Mouse (Mus musculus): ENCODE results near the gene Zfpm1. TPM values are rescaled to one million over a fixed set of nuclear protein-coding genes. Genes with fewer than 3 reads are reported as not detected.

Zfpm1 gene
- polyA plus RNA-seq, 1 experiment, result 73.3 TPM

GRCm38 (mm10) chr8:122286899-122287298 is 5.0 kb downstream of the Zfpm1 start:
- DNase-seq (ENCODE audit: low read depth in 1 of 2, low spot score in 2 of 2), result no peak
- Histone ChIP-seq H3K36me3 (ENCODE audit: control insufficient read depth, insufficient read depth, low read length) (no peaks in the 10 kb centered on the region), H3K4me1 (ENCODE audit: control insufficient read depth, insufficient read depth, insufficient read length) (peaks cover 24% of the 10 kb centered on the region; the same call in 1 of the 2 replicates), H3K27ac (ENCODE audit: insufficient read depth, low read length) (peak overlapping the region; percentile 82; the same call in 1 of the 2 replicates), H3K27me3 (ENCODE audit: control insufficient read depth, insufficient read depth, low read length) (no peaks in the 10 kb centered on the region), H3K4me3 (ENCODE audit: extremely low read depth, insufficient read depth, insufficient read length) (no peak overlapping the region)
- TF ChIP-seq CTCF (IDR thresholded peaks at IDR 0.05; ENCODE audit: extremely low read depth, insufficient read depth, insufficient read length, insufficient replicate concordance) (no peak), POLR2A (IDR thresholded peaks at IDR 0.05; ENCODE audit: low read depth, low read length) (no peak)
- WGBS, result 83% methylated on average over 10 of the region's 10 CpGs

GRCm38 (mm10) chr8:122287742-122288141 is 5.8 kb downstream of the Zfpm1 start:
- H3K27ac ChIP-seq (ENCODE audit: insufficient read depth, low read length), result peak overlapping the region; percentile 14; the same call in 1 of the 2 replicates
- DNase-seq (ENCODE audit: low read depth in 1 of 2, low spot score in 2 of 2), result no peak
- WGBS, result 80% methylated on average over 8 of the region's 8 CpGs
- no peaks in the 10 kb centered on the region for H3K36me3 ChIP-seq (ENCODE audit: control insufficient read depth, insufficient read depth, low read length)
- TF ChIP-seq CTCF (IDR thresholded peaks at IDR 0.05; ENCODE audit: extremely low read depth, insufficient read depth, insufficient read length, insufficient replicate concordance), result no peak
- no peak for TF ChIP-seq POLR2A (IDR thresholded peaks at IDR 0.05; ENCODE audit: low read depth, low read length)
- no peaks in the 10 kb centered on the region for H3K27me3 ChIP-seq (ENCODE audit: control insufficient read depth, insufficient read depth, low read length)
- H3K4me1 ChIP-seq (ENCODE audit: control insufficient read depth, insufficient read depth, insufficient read length), result peaks cover 24% of the 10 kb centered on the region; the same call in 1 of the 2 replicates
- no peak overlapping the region for H3K4me3 ChIP-seq (ENCODE audit: extremely low read depth, insufficient read depth, insufficient read length)

DNA sequence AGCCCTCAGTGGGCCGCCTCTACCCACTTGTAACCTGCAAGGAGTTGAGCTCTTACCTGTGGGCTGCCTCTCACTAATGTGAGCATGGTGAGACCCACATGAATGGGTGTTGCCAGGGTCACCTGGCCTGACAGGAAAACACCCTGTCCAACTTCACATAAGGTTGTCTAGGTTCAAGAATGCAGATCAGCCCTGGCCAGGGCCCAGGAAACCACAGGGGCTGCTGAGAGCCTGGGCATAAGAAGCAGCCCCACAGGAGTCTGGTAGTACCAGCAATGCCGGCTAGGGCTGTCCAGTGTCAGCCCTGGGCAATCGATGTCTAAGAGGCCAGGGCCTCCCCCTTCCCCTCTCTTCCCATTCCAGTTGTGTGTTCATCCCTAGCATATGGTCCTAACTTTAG is 6.4 kb downstream of the Zfpm1 start:
- Histone ChIP-seq H3K36me3 (ENCODE audit: control insufficient read depth, insufficient read depth, low read length) (no peaks in the 10 kb centered on the region), H3K4me1 (ENCODE audit: control insufficient read depth, insufficient read depth, insufficient read length) (peaks cover 24% of the 10 kb centered on the region; the same call in 1 of the 2 replicates), H3K27ac (ENCODE audit: insufficient read depth, low read length) (no peak overlapping the region; the same call in 1 of the 2 replicates), H3K4me3 (ENCODE audit: extremely low read depth, insufficient read depth, insufficient read length) (no peak overlapping the region), H3K27me3 (ENCODE audit: control insufficient read depth, insufficient read depth, low read length) (no peaks in the 10 kb centered on the region)
- WGBS, result 76% methylated on average over 3 of the region's 3 CpGs
- no peak for TF ChIP-seq POLR2A (IDR thresholded peaks at IDR 0.05; ENCODE audit: low read depth, low read length)
- no peak for TF ChIP-seq CTCF (IDR thresholded peaks at IDR 0.05; ENCODE audit: extremely low read depth, insufficient read depth, insufficient read length, insufficient replicate concordance)
- no peak for DNase-seq (ENCODE audit: low read depth in 1 of 2, low spot score in 2 of 2)

- no peak overlapping the region for H3K27ac ChIP-seq (ENCODE audit: insufficient read depth, low read length)
- no peak overlapping the region for H3K4me3 ChIP-seq (ENCODE audit: extremely low read depth, insufficient read depth, insufficient read length)
- no peak for DNase-seq (ENCODE audit: low read depth in 1 of 2, low spot score in 2 of 2)
- TF ChIP-seq POLR2A (IDR thresholded peaks at IDR 0.05; ENCODE audit: low read depth, low read length) (no peak), CTCF (IDR thresholded peaks at IDR 0.05; ENCODE audit: extremely low read depth, insufficient read depth, insufficient read length, insufficient replicate concordance) (no peak)
- H3K36me3 ChIP-seq (ENCODE audit: control insufficient read depth, insufficient read depth, low read length), result no peaks in the 10 kb centered on the region
- peaks cover 16% of the 10 kb centered on the region; the same call in 1 of the 2 replicates for H3K4me1 ChIP-seq (ENCODE audit: control insufficient read depth, insufficient read depth, insufficient read length)
- WGBS, result 83% methylated on average over 12 of the region's 12 CpGs
- no peaks in the 10 kb centered on the region for H3K27me3 ChIP-seq (ENCODE audit: control insufficient read depth, insufficient read depth, low read length)
Measured at GRCm38 (mm10) chr8:122291075-122291474, 9.1 kb downstream of the Zfpm1 start.

DNA sequence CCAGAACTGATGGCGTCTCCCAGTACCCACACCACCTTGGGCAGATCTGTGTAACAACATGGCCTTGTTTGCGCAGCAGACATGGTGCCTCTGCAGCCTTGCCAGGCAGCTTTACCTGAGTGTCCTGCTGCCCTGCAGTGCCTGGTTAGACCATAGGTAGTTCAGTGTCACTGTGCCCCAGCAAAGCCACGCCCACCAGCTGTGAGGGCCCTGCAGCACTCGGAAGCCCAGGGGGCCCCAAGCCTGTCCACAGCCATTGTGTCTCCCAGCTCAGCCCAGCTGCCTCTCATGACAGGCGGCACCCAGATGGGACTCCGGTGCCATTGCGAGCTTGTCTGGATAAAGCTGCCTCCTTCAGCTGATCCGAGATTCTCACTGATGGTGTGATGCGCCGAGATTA is 9.6 kb downstream of the Zfpm1 start:
- no peak overlapping the region for H3K4me3 ChIP-seq (ENCODE audit: extremely low read depth, insufficient read depth, insufficient read length)
- no peaks in the 10 kb centered on the region for H3K36me3 ChIP-seq (ENCODE audit: control insufficient read depth, insufficient read depth, low read length)
- no peak for DNase-seq (ENCODE audit: low read depth in 1 of 2, low spot score in 2 of 2)
- H3K27ac ChIP-seq (ENCODE audit: insufficient read depth, low read length), result no peak overlapping the region
- TF ChIP-seq CTCF (IDR thresholded peaks at IDR 0.05; ENCODE audit: extremely low read depth, insufficient read depth, insufficient read length, insufficient replicate concordance) (no peak), POLR2A (IDR thresholded peaks at IDR 0.05; ENCODE audit: low read depth, low read length) (no peak)
- H3K27me3 ChIP-seq (ENCODE audit: control insufficient read depth, insufficient read depth, low read length), result no peaks in the 10 kb centered on the region
- WGBS, result 76% methylated on average over 10 of the region's 10 CpGs
- peaks cover 13% of the 10 kb centered on the region; the same call in 1 of the 2 replicates for H3K4me1 ChIP-seq (ENCODE audit: control insufficient read depth, insufficient read depth, insufficient read length)

DNA sequence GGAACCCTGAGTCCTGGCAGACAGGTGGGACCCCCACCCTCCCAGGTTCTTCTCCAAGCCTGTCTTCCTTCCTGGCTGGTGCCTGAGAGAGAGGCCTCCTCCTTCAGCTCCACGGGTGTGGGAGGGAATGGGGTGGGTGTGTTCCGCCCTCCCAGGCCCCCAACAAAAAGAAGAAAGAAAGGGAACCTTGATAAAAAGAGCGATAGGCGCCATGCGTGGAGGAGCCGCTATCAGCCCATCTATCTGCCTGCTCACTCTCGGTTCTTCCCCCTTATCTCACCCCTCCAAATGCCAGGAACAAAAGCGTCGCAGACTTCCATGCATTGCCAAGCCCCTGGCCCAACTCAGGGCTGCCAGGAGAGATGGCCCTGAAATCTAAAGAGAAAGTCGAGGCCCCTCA is 11.5 kb downstream of the Zfpm1 start:
- TF ChIP-seq POLR2A (IDR thresholded peaks at IDR 0.05; ENCODE audit: low read depth, low read length), result no peak
- no peak for TF ChIP-seq CTCF (IDR thresholded peaks at IDR 0.05; ENCODE audit: extremely low read depth, insufficient read depth, insufficient read length, insufficient replicate concordance)
- 67% methylated on average over 10 of the region's 10 CpGs for WGBS
- Histone ChIP-seq H3K4me3 (ENCODE audit: extremely low read depth, insufficient read depth, insufficient read length) (no peak overlapping the region), H3K27me3 (ENCODE audit: control insufficient read depth, insufficient read depth, low read length) (no peaks in the 10 kb centered on the region), H3K36me3 (ENCODE audit: control insufficient read depth, insufficient read depth, low read length) (no peaks in the 10 kb centered on the region), H3K27ac (ENCODE audit: insufficient read depth, low read length) (no peak overlapping the region), H3K4me1 (ENCODE audit: control insufficient read depth, insufficient read depth, insufficient read length) (peaks cover 5% of the 10 kb centered on the region; the same call in 1 of the 2 replicates)
- DNase-seq (ENCODE audit: low read depth in 1 of 2, low spot score in 2 of 2), result no peak

- Histone ChIP-seq H3K4me3 (ENCODE audit: extremely low read depth, insufficient read depth, insufficient read length) (no peak overlapping the region), H3K27ac (ENCODE audit: insufficient read depth, low read length) (no peak overlapping the region), H3K36me3 (ENCODE audit: control insufficient read depth, insufficient read depth, low read length) (no peaks in the 10 kb centered on the region), H3K4me1 (ENCODE audit: control insufficient read depth, insufficient read depth, insufficient read length) (peaks cover 13% of the 10 kb centered on the region; the same call in 1 of the 2 replicates), H3K27me3 (ENCODE audit: control insufficient read depth, insufficient read depth, low read length) (no peaks in the 10 kb centered on the region)
- 43% methylated on average over 7 of the region's 7 CpGs for WGBS
- DNase-seq (ENCODE audit: low read depth in 1 of 2, low spot score in 2 of 2), result no peak
- TF ChIP-seq POLR2A (IDR thresholded peaks at IDR 0.05; ENCODE audit: low read depth, low read length) (no peak), CTCF (IDR thresholded peaks at IDR 0.05; ENCODE audit: extremely low read depth, insufficient read depth, insufficient read length, insufficient replicate concordance) (no peak)
Measured at GRCm38 (mm10) chr8:122294273-122294683, 12.3 kb downstream of the Zfpm1 start.
